Mouse (Mus musculus): ENCODE measurements around the gene Shtn1. TPM values are rescaled to one million over a fixed set of nuclear protein-coding genes. Genes with fewer than 3 reads are reported as not detected.
A peak's percentile ranks its signal among the peaks of the same experiment; 100 is the strongest.

Gene Shtn1
- 2.6 and 3.0 TPM in 2 replicates for polyA plus RNA-seq (2016; fragmentation: Nextera tagmentation; extraction: Ambion mirVana)

DNA sequence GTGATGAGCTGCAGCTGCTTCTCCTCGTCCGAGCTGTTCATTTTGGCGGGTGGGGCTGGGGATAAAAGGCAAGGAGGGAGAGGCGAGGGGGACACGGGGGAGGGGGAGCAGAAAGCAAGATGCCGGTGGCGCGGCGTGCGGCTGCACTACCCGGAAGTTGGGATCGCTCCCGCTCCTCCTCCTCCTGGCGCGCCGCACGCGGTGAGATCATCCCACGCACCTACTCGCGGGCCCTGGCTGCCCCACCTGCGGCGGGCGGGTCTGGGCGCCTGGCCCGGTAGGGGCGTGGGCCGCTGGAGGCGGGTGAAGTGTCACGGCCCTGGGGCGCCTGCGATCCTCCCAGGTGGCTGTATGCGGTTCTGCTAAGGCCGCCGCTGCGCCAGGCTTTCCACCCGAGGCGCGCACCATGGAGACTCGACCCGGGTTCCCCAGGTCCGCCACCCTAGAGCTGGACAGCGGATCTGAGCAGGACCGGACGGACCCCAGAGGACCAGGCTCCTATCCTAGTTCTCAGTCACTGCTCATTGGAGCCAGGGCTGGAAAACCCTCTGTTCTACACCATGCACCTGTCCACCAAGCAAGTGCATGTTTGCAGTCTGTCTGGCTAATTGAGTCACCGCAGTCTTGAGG lies at the start of gene Shtn1:
Shtn1 (minus strand) TSS at position 629 of the 630 bp plus-strand sequence.
- Histone ChIP-seq H3K27me3 (replicated peaks; ENCODE audit: low read depth, poor library complexity, severe bottlenecking) (peaks cover 57% of the 10 kb centered on the region), H3K27ac (replicated peaks) (peak within 1 kb of the TSS; percentile 70), H3K36me3 (replicated peaks) (no peaks in the 10 kb centered on the region), H3K4me3 (peak within 1 kb of the TSS; percentile 82), H3K4me1 (peaks cover 14% of the 10 kb centered on the region), H3K9me3 (no peaks in the 10 kb centered on the region)
- DNase-seq (ENCODE audit: low spot score) = peak; percentile 60
- WGBS = under 1% methylated on average over 46 of the region's 46 CpGs

DNA sequence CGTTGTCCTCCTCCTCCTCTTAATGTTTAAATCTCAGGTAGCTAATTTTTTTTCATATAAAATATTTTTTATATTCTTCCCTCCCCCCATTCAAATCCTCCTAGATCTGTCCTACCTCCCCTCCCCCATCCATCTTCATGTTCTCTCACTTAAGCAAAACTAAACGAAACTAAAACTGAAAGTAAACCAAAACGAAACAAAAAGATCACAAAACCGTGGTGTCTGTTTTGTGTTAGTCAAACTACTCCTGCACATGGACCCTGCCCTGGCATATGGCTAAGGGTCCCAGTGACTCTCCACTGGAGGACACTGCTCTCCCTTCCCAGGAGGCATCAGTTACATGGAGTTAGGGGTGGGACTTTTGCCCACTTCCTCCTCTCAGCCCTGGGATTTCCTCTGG lies 38.3 kb upstream of the Shtn1 start:
- no peak overlapping the region for H3K4me3 ChIP-seq
- no peaks in the 10 kb centered on the region for H3K36me3 ChIP-seq (replicated peaks)
- H3K27ac ChIP-seq (replicated peaks) = no peak overlapping the region
- H3K27me3 ChIP-seq (replicated peaks; ENCODE audit: low read depth, poor library complexity, severe bottlenecking) = 0 out of 2 replicates have a peak, but pooled peaks cover 16% of the 10 kb centered on the region
- H3K4me1 ChIP-seq = no peaks in the 10 kb centered on the region
- no peaks in the 10 kb centered on the region for H3K9me3 ChIP-seq
- WGBS = 80% methylated on average over 4 of the region's 4 CpGs
- no peak for DNase-seq (ENCODE audit: low spot score)

DNA sequence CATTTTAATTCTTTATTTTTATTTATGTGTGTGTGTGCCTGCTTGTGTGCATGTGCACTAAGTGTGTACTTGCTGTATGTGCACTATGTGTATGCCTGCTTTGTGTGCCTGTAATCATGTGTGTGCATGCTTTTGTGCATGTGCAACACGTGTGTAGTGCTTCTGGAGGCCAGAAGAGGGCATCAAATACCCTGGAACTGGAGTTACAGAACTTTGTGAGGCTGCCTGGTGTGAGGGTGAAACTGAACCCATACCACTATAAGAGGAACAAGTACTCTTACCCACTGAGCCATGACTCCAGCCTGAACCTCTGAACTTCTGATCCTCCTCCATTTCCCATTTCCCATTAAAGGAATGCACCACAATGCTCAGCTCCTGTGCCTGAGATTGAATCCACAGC lies 34.0 kb upstream of the Shtn1 start:
- H3K36me3 ChIP-seq (replicated peaks) = no peaks in the 10 kb centered on the region
- 50% methylated on average over 1 of the region's 1 CpGs for WGBS
- no peaks in the 10 kb centered on the region for H3K4me1 ChIP-seq
- no peak overlapping the region for H3K27ac ChIP-seq (replicated peaks)
- no peak overlapping the region for H3K4me3 ChIP-seq
- DNase-seq (ENCODE audit: low spot score) = no peak
- H3K27me3 ChIP-seq (replicated peaks; ENCODE audit: low read depth, poor library complexity, severe bottlenecking) = 0 out of 2 replicates have a peak, but pooled peaks cover 12% of the 10 kb centered on the region
- no peaks in the 10 kb centered on the region for H3K9me3 ChIP-seq

DNA sequence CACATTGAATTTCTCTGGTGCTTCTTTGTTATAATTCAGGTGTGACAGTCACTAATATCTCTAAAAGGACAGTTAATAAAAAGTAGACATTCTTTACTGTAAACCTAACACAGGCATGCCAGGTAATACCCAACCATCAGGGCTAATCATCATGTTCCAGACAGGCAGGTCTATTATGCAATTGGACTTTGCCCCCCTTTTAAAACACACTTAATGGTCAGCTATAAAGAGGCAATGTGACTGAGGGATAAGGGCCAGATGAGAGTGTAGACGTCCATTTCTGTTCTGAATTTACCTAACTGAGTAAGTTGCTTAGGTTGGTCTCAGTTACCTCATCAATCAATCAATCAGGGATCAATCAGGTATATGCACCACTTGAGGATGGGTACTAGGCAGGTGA lies 22.4 kb upstream of the Shtn1 start:
- 0 out of 2 replicates have a peak, but pooled peaks cover under 1% of the 10 kb centered on the region for H3K9me3 ChIP-seq
- no peak for DNase-seq (ENCODE audit: low spot score)
- no peaks in the 10 kb centered on the region for H3K36me3 ChIP-seq (replicated peaks)
- H3K27me3 ChIP-seq (replicated peaks; ENCODE audit: low read depth, poor library complexity, severe bottlenecking) = no peaks in the 10 kb centered on the region
- no peaks in the 10 kb centered on the region for H3K4me1 ChIP-seq
- H3K4me3 ChIP-seq = no peak overlapping the region
- 71% methylated on average over 1 of the region's 1 CpGs for WGBS
- H3K27ac ChIP-seq (replicated peaks) = no peak overlapping the region

DNA sequence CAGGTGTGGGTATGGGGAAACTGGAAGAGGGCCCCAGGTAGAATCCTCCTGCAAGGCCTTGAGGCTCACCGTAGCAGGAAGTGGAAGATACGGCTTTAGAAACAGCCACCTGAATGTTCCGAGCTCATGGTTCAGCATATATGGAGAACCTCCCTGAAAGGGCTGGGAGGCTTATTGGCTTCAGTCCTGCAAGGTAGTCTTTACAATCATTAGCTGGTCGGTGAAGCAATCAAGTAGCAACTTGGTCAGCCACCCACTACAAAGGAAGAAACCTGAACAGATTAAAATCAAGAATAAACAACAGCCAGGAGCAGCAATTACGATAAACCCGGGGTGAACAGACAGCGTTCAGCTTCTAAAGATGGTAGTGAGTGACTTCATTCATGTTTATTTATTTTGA lies 16.4 kb upstream of the Shtn1 start:
- WGBS = 79% methylated on average over 7 of the region's 7 CpGs
- H3K36me3 ChIP-seq (replicated peaks) = no peaks in the 10 kb centered on the region
- H3K9me3 ChIP-seq = no peaks in the 10 kb centered on the region
- H3K4me1 ChIP-seq = no peaks in the 10 kb centered on the region
- no peak overlapping the region for H3K27ac ChIP-seq (replicated peaks)
- no peak overlapping the region for H3K4me3 ChIP-seq
- H3K27me3 ChIP-seq (replicated peaks; ENCODE audit: low read depth, poor library complexity, severe bottlenecking) = no peaks in the 10 kb centered on the region
- DNase-seq (ENCODE audit: low spot score) = no peak

DNA sequence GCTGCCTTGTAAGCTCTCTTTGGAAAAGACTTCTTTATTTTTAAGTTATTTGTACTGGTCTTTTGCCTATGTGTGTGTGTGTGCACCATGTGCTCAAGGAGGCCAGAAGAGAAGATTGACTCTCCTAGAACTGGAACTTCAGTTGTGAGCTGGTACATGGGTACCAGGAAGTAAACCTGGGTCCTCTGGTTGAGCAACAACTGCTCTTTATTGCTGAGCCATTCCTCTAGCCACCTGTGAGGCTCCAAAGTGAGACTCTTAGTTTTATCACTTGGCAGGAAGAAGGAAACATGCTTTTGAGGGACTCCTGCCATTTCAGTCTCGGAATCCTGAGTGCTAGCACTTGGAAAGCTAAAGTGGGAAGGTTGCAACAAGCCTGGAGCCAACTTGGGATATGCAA lies 14.4 kb upstream of the Shtn1 start:
- Histone ChIP-seq H3K27me3 (replicated peaks; ENCODE audit: low read depth, poor library complexity, severe bottlenecking) (no peaks in the 10 kb centered on the region), H3K4me1 (no peaks in the 10 kb centered on the region), H3K27ac (replicated peaks) (no peak overlapping the region), H3K36me3 (replicated peaks) (no peaks in the 10 kb centered on the region), H3K9me3 (0 out of 2 replicates have a peak, but pooled peaks cover 3% of the 10 kb centered on the region), H3K4me3 (no peak overlapping the region)
- no peak for DNase-seq (ENCODE audit: low spot score)
- WGBS = 72% methylated on average over 1 of the region's 1 CpGs

DNA sequence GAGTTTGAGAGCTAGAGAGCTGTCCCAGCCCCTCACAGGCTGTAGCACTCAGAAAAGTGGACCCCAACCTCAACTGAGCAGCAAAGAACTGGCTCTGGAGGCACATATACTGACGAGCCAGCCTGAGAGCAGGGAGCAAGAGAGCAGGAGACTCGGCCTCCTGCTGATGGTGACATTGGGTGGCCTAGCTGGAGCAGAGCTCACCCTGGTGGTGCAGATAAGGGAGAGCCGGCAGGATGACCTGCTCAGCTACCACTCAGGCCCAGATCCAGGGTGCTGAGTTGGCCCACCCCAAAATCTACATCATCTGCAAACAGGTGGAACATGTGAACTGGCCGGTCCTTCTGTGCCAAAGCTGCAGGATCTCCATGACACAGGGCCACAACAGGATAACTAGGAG lies 8.4 kb upstream of the Shtn1 start:
- no peak for DNase-seq (ENCODE audit: low spot score)
- WGBS = 68% methylated on average over 4 of the region's 4 CpGs
- no peaks in the 10 kb centered on the region for H3K4me1 ChIP-seq
- no peaks in the 10 kb centered on the region for H3K36me3 ChIP-seq (replicated peaks)
- H3K27me3 ChIP-seq (replicated peaks; ENCODE audit: low read depth, poor library complexity, severe bottlenecking) = no peaks in the 10 kb centered on the region; the same call in 1 of the 2 replicates
- no peak overlapping the region for H3K27ac ChIP-seq (replicated peaks)
- 0 out of 2 replicates have a peak, but pooled peaks cover 3% of the 10 kb centered on the region for H3K9me3 ChIP-seq
- H3K4me3 ChIP-seq = no peak overlapping the region

DNA sequence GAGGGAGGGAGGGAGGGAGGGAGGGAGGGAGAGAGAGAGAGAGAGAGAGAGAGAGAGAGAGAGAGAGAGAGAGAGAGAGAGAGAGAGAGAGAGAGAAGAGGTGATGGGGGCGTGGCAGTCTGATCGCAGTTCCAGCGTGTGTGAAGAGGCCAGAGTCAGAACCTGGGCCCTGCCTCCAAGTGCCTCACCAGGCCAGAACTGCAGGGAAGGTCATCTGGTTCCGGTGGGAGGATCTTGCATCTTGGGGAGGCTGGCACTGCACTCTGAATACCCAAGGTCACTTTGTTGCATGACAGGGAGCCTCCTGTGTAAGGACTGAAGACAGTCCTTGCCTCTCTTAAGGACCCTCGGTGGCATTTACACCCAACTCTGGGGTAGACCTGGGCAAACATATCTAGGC lies 231 bp upstream of the Shtn1 start:
- no peaks in the 10 kb centered on the region for H3K36me3 ChIP-seq (replicated peaks)
- 13% methylated on average over 5 of the region's 5 CpGs for WGBS
- peaks cover 14% of the 10 kb centered on the region for H3K4me1 ChIP-seq
- H3K27me3 ChIP-seq (replicated peaks; ENCODE audit: low read depth, poor library complexity, severe bottlenecking) = peaks cover 57% of the 10 kb centered on the region
- DNase-seq (ENCODE audit: low spot score) = peak; percentile 9
- H3K4me3 ChIP-seq = peak overlapping the region; percentile 82
- H3K27ac ChIP-seq (replicated peaks) = no peak overlapping the region
- no peaks in the 10 kb centered on the region for H3K9me3 ChIP-seq

DNA sequence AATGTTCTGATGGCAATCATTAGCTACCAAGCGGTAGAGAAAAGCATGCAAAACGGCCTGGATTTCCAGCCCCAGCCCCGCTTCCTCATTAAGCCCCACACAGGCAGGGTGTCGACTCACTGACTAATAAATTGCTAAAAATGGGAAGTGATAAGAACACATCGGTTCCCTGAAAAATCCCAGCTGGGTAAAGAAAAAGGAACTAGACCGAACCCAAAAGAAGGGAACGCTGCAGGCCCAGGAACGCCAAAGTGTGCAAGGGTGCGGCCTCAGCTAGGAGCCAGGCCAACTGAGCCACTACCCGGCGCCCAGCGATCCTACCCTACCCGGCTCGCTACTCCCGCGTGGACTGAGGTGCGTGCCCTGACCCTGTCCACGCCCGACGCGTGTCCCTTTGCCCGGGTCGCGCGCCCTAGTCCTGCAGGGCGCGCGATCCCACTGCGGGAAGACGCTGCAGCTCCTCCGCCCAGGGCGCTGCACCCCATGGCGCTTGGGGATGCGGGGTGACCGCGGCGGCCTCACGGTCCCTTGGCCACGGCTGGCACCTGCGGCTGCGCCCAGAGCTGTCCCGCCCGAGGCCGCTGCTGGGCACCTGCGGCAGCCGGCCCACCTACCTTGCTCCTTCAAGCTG lies 944 bp downstream of the Shtn1 start:
- Histone ChIP-seq H3K9me3 (no peaks in the 10 kb centered on the region), H3K4me1 (peaks cover 14% of the 10 kb centered on the region), H3K27me3 (replicated peaks; ENCODE audit: low read depth, poor library complexity, severe bottlenecking) (peaks cover 57% of the 10 kb centered on the region), H3K27ac (replicated peaks) (peak overlapping the region; percentile 70), H3K36me3 (replicated peaks) (no peaks in the 10 kb centered on the region), H3K4me3 (peak overlapping the region; percentile 82)
- DNase-seq (ENCODE audit: low spot score) = peak; percentile 30
- WGBS = 4% methylated on average over 46 of the region's 46 CpGs

DNA sequence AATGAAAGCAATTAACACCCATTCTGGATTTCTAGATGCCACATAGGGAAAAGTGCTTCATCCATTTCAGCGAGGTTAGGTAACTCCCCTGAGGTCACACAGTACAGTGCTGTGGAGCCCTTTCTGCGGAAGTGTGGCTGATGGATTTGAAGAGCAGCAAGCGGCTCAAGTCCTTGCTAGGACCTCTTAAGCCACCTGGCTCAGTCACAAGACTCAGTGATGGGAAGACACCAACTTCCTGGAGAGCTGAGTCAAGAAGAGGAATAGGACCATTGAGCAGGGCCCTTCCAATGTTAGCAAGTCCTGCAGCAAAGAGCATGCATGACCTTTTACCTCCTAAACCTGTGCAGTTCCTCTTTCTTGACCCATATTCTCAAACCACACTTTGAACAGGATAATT lies 1.5 kb downstream of the Shtn1 start:
- H3K27me3 ChIP-seq (replicated peaks; ENCODE audit: low read depth, poor library complexity, severe bottlenecking) = peaks cover 57% of the 10 kb centered on the region
- peak overlapping the region; percentile 82 for H3K4me3 ChIP-seq
- no peaks in the 10 kb centered on the region for H3K9me3 ChIP-seq

DNA sequence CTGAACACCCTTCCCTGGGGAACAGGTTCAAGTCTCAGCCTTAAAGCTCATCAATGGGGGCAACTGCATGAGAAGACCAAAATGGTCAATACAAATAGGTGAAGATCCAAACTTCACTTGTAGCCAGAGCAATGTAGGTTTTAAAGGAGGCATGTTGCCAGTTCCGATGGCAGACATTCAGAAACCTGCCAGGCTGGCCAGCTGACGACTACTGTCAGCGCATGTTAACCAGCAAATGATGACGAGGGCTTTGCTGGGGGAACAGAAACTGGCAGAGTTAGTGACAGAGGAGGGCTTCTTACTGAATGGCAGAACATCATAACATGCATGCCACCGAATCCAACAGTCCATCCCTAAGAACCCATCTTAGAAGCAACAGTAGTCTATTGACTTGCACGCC lies 2.9 kb downstream of the Shtn1 start:
- H3K36me3 ChIP-seq (replicated peaks) = no peaks in the 10 kb centered on the region
- WGBS = 88% methylated on average over 6 of the region's 6 CpGs
- H3K27ac ChIP-seq (replicated peaks) = no peak overlapping the region
- no peak for DNase-seq (ENCODE audit: low spot score)
- H3K4me3 ChIP-seq = no peak overlapping the region
- no peaks in the 10 kb centered on the region for H3K9me3 ChIP-seq
- peaks cover 54% of the 10 kb centered on the region for H3K27me3 ChIP-seq (replicated peaks; ENCODE audit: low read depth, poor library complexity, severe bottlenecking)
- peaks cover 14% of the 10 kb centered on the region for H3K4me1 ChIP-seq

More for the DNA sequence above, 1.5 kb downstream of the Shtn1 start:
- 53% methylated on average over 3 of the region's 3 CpGs for WGBS
- Histone ChIP-seq H3K27ac (replicated peaks) (no peak overlapping the region), H3K36me3 (replicated peaks) (no peaks in the 10 kb centered on the region), H3K4me1 (peaks cover 14% of the 10 kb centered on the region)
- DNase-seq (ENCODE audit: low spot score) = no peak

DNA sequence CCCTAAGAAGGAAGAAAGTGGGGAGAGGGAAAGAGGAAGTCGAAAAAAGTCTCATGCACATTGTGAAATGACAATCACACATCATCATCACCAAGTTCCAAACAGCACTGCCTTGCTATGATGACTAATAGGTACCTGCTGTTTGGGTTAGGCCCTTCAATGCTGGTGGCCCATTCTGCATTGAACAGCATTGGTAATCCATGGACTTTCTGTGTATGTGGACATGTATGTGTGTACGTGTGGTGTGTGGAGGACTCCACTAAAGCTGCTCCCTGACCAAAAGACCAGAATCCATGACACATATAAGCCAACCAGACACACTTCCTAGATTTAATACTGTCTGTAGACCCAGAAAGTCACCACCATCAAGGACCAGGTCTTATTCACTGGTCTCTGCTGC lies 3.9 kb downstream of the Shtn1 start:
- Histone ChIP-seq H3K27ac (replicated peaks) (no peak overlapping the region), H3K27me3 (replicated peaks; ENCODE audit: low read depth, poor library complexity, severe bottlenecking) (peaks cover 44% of the 10 kb centered on the region), H3K4me3 (no peak overlapping the region), H3K4me1 (peaks cover 14% of the 10 kb centered on the region), H3K36me3 (replicated peaks) (no peaks in the 10 kb centered on the region), H3K9me3 (no peaks in the 10 kb centered on the region)
- DNase-seq (ENCODE audit: low spot score) = no peak
- 90% methylated on average over 2 of the region's 2 CpGs for WGBS

DNA sequence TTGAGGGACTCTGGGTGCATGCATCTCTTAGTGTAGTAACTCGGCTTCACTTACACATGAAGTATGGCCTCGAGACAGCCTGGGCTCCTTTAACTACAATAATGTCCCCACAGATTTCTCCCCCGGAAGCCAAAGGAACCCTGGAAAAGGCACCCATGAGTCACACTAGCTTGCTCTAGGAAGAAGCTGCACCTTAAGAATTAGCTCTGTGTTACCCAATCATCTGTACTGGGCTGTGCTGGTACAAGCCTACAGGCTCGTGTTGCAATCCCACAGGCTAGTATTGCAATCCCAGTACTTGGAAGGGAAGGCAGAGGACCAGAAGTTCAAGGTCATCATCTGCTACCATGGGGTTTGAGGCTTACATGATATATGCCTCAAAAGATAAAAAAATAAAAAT lies 4.5 kb downstream of the Shtn1 start:
- Histone ChIP-seq H3K27ac (replicated peaks) (no peak overlapping the region), H3K4me1 (peaks cover 14% of the 10 kb centered on the region), H3K4me3 (no peak overlapping the region), H3K9me3 (no peaks in the 10 kb centered on the region), H3K27me3 (replicated peaks; ENCODE audit: low read depth, poor library complexity, severe bottlenecking) (peaks cover 38% of the 10 kb centered on the region), H3K36me3 (replicated peaks) (no peaks in the 10 kb centered on the region)
- no peak for DNase-seq (ENCODE audit: low spot score)
- WGBS = 87% methylated on average over 4 of the region's 4 CpGs

Measured in embryonic facial prominence, embryonic 10.5 days (tissue).